Mouse (Mus musculus) MEL (cell line): Measurements from ENCODE around the gene Serp2. TPM values are rescaled to one million over a fixed set of nuclear protein-coding genes. Genes with fewer than 3 reads are reported as not detected.
A peak's percentile ranks its signal among the peaks of the same experiment; 100 is the strongest.

Source experiments
- DNase-seq: peaks from one replicate; pipeline ENCODE4 v3.0.0; 2011; ENCODE audit warnings: low read depth, low spot score
- H3K27ac ChIP-seq: 2 replicates; pipeline ENCODE4 v1.5.1; 2012; ENCODE audit warnings: low read depth, mild to moderate bottlenecking, control low read depth, low read length, moderate library complexity; ENCODE audit not compliant: control insufficient read depth
- H3K27me3 ChIP-seq, 2 experiments: fragments of 150-350 bp in 1 of 2; sonication (generic) in 1 of 2; 2 replicates each; pipeline ENCODE4 v1.6.1; 2012; ENCODE audit warnings: low read length in 2 of 2, mild to moderate bottlenecking in 2 of 2, improper control_type of control experiment in 1 of 2, moderate library complexity in 1 of 2; ENCODE audit not compliant: insufficient read depth in 2 of 2, control insufficient read depth in 1 of 2
- H3K36me3 ChIP-seq, 2 experiments: 2 replicates each; pipeline ENCODE4 v1.6.1; 2012 to 2014; ENCODE audit warnings: low read length in 2 of 2, improper control_type of control experiment in 1 of 2, inconsistent platforms in 1 of 2, mild to moderate bottlenecking in 1 of 2; ENCODE audit not compliant: insufficient read depth in 2 of 2, control insufficient read depth in 1 of 2
- H3K4me1 ChIP-seq, 2 experiments: fragments of 150-350 bp in 1 of 2; sonication (generic) in 1 of 2; 2 replicates each; pipeline ENCODE4 v1.6.1; 2012; ENCODE audit warnings: low read length in 2 of 2, improper control_type of control experiment in 1 of 2, mild to moderate bottlenecking in 1 of 2; ENCODE audit not compliant: insufficient read depth in 2 of 2, control insufficient read depth in 1 of 2
- H3K4me3 ChIP-seq, 2 experiments: fragments of 150-350 bp in 1 of 2; sonication (generic) in 1 of 2; 2 replicates each; pipeline ENCODE4 v1.5.1; 2012; ENCODE audit warnings: low read depth in 2 of 2, low read length in 2 of 2, mild to moderate bottlenecking in 2 of 2, moderate library complexity in 2 of 2, control low read depth in 1 of 2, improper control_type of control experiment in 1 of 2; ENCODE audit not compliant: control insufficient read depth in 1 of 2, insufficient read depth in 1 of 2
- H3K79me2 ChIP-seq: 2 replicates; pipeline ENCODE4 v1.6.1; 2012; ENCODE audit warnings: mild to moderate bottlenecking, low read length, moderate library complexity; ENCODE audit not compliant: control insufficient read depth, poor library complexity, insufficient read depth
- H3K9ac ChIP-seq: 2 replicates; pipeline ENCODE4 v1.6.1; 2012; ENCODE audit warnings: low read depth, mild to moderate bottlenecking, control low read depth, low read length, moderate library complexity; ENCODE audit not compliant: control insufficient read depth, poor library complexity, severe bottlenecking
- H3K9me3 ChIP-seq: fragments of 150-350 bp; sonication (generic); replicated peaks from 2 replicates; pipeline ENCODE4 v1.6.1; 2012; ENCODE audit warnings: mild to moderate bottlenecking, low read length, improper control_type of control experiment, moderate library complexity; ENCODE audit not compliant: insufficient read depth
- CHD1 ChIP-seq: IDR thresholded peaks from 2 replicates; pipeline ENCODE4 v1.6.1; 2012; ENCODE audit warnings: low read depth, mild to moderate bottlenecking, inconsistent platforms, low read length, improper control_type of control experiment
- CHD2 ChIP-seq: IDR thresholded peaks from 2 replicates; pipeline ENCODE4 v1.6.1; 2011; ENCODE audit warnings: low read length, improper control_type of control experiment
- CTCF ChIP-seq, 3 experiments: IDR thresholded peaks in 2 of 3; conservative IDR thresholded peaks in 1 of 3; 2 replicates each; pipeline ENCODE4 v1.5.1; 2011 to 2012; ENCODE audit warnings: low read length in 3 of 3, low read depth in 2 of 3, mild to moderate bottlenecking in 2 of 3, improper control_type of control experiment in 1 of 3, inconsistent platforms in 1 of 3, mixed read lengths in 1 of 3, moderate library complexity in 1 of 3; ENCODE audit not compliant: control insufficient read depth in 1 of 3, insufficient read depth in 1 of 3, poor library complexity in 1 of 3, severe bottlenecking in 1 of 3
- EP300 ChIP-seq, 2 experiments: IDR thresholded peaks; 2 replicates each; pipeline ENCODE4 v1.6.1; 2011; ENCODE audit warnings: improper control_type of control experiment in 2 of 2, low read length in 2 of 2, low read depth in 1 of 2, mild to moderate bottlenecking in 1 of 2
- ETS1 ChIP-seq: IDR thresholded peaks from 2 replicates; pipeline ENCODE4 v1.6.1; 2012; ENCODE audit warnings: low read depth, mild to moderate bottlenecking, inconsistent platforms, low read length, improper control_type of control experiment, moderate library complexity
- GATA1 ChIP-seq: IDR thresholded peaks from 2 replicates; pipeline ENCODE4 v1.6.1; 2011; ENCODE audit warnings: low read depth, low read length, improper control_type of control experiment
- HCFC1 ChIP-seq: IDR thresholded peaks from 2 replicates; pipeline ENCODE4 v1.6.1; 2012; ENCODE audit warnings: low read depth, mild to moderate bottlenecking, inconsistent platforms, low read length, improper control_type of control experiment, moderate library complexity
- JUND ChIP-seq: IDR thresholded peaks from 2 replicates; pipeline ENCODE4 v1.6.1; 2011; ENCODE audit warnings: low read depth, mild to moderate bottlenecking, improper control_type of control experiment, low read length
- KAT2A ChIP-seq: conservative IDR thresholded peaks from 2 replicates; pipeline ENCODE4 v1.6.1; 2012; ENCODE audit warnings: low read depth, low read length, improper control_type of control experiment, inconsistent platforms
- MAX ChIP-seq: IDR thresholded peaks from 2 replicates; pipeline ENCODE4 v1.6.1; 2011; ENCODE audit warnings: low read length, improper control_type of control experiment
- MAZ ChIP-seq: IDR thresholded peaks from 2 replicates; pipeline ENCODE4 v1.6.1; 2012; ENCODE audit warnings: low read depth, mild to moderate bottlenecking, inconsistent platforms, low read length, improper control_type of control experiment
- MXI1 ChIP-seq: IDR thresholded peaks from 2 replicates; pipeline ENCODE4 v1.6.1; 2011; ENCODE audit warnings: mild to moderate bottlenecking, low read depth, low read length, improper control_type of control experiment
- NELFE ChIP-seq: IDR thresholded peaks from 2 replicates; pipeline ENCODE4 v1.6.1; 2011; ENCODE audit warnings: low read depth, low read length, improper control_type of control experiment
- POLR2A ChIP-seq, 2 experiments: IDR thresholded peaks; 2 replicates each; pipeline ENCODE4 v1.6.1; 2011 to 2012; ENCODE audit warnings: low read length in 2 of 2, mild to moderate bottlenecking in 2 of 2, control low read depth in 1 of 2, improper control_type of control experiment in 1 of 2, low read depth in 1 of 2, moderate library complexity in 1 of 2; ENCODE audit not compliant: control insufficient read depth in 1 of 2, insufficient read depth in 1 of 2, poor library complexity in 1 of 2
- POLR2AphosphoS5 ChIP-seq: IDR thresholded peaks from 2 replicates; pipeline ENCODE4 v1.6.1; 2012; ENCODE audit warnings: low read depth, borderline replicate concordance, mild to moderate bottlenecking, inconsistent platforms, low read length, moderate library complexity, mixed read lengths
- RAD21 ChIP-seq: IDR thresholded peaks from 2 replicates; pipeline ENCODE4 v1.6.1; 2011; ENCODE audit warnings: mild to moderate bottlenecking, low read depth, low read length, improper control_type of control experiment
- RCOR1 ChIP-seq: IDR thresholded peaks from 2 replicates; pipeline ENCODE4 v1.6.1; 2012; ENCODE audit warnings: low read depth, mild to moderate bottlenecking, inconsistent platforms, low read length, improper control_type of control experiment
- SIN3A ChIP-seq: IDR thresholded peaks from 2 replicates; pipeline ENCODE4 v1.6.1; 2012; ENCODE audit warnings: low read length, improper control_type of control experiment, inconsistent platforms
- SMC3 ChIP-seq: IDR thresholded peaks from 2 replicates; pipeline ENCODE4 v1.6.1; 2011; ENCODE audit warnings: low read depth, low read length, improper control_type of control experiment
- TAL1 ChIP-seq: IDR thresholded peaks from 2 replicates; pipeline ENCODE4 v1.6.1; 2012; ENCODE audit warnings: mild to moderate bottlenecking, inconsistent platforms, low read length, moderate library complexity, mixed read lengths
- TBP ChIP-seq: IDR thresholded peaks from 2 replicates; pipeline ENCODE4 v1.8.0; 2011; ENCODE audit warnings: low read depth, low read length, improper control_type of control experiment
- TCF12 ChIP-seq: IDR thresholded peaks from 2 replicates; pipeline ENCODE4 v1.6.1; 2014; ENCODE audit warnings: low read depth, mild to moderate bottlenecking, inconsistent platforms, low read length, improper control_type of control experiment, moderate library complexity
- USF1 ChIP-seq: IDR thresholded peaks from 2 replicates; pipeline ENCODE4 v1.6.1; 2014; ENCODE audit warnings: low read depth, mild to moderate bottlenecking, inconsistent platforms, low read length, improper control_type of control experiment, moderate library complexity
- ZC3H11A ChIP-seq: IDR thresholded peaks from 2 replicates; pipeline ENCODE4 v1.6.1; 2012; ENCODE audit warnings: low read depth, mild to moderate bottlenecking, inconsistent platforms, low read length, improper control_type of control experiment
- ZKSCAN1 ChIP-seq: IDR thresholded peaks from 2 replicates; pipeline ENCODE4 v1.6.1; 2012; ENCODE audit warnings: low read depth, mild to moderate bottlenecking, inconsistent platforms, low read length, improper control_type of control experiment, moderate library complexity
- ZMIZ1 ChIP-seq: IDR thresholded peaks from 2 replicates; pipeline ENCODE4 v1.6.1; 2012; ENCODE audit warnings: low read depth, mild to moderate bottlenecking, inconsistent platforms, low read length, improper control_type of control experiment, moderate library complexity
- ZNF384 ChIP-seq: IDR thresholded peaks from 2 replicates; pipeline ENCODE4 v1.6.1; 2012; ENCODE audit warnings: low read depth, mild to moderate bottlenecking, inconsistent platforms, low read length, improper control_type of control experiment
- polyA plus RNA-seq, 2 experiments: library from polyadenylated mRNA; stranded (reverse) in 1 of 2; unstranded in 1 of 2; fragments of >175 nt in 1 of 2; fragments of >200 nt in 1 of 2; gene quantifications; 2 replicates each; pipeline versions ENCODE4 v1.2.1 to v1.2.4; 2012; ENCODE audit warnings: low replicate concordance in 2 of 2, low read depth in 1 of 2; ENCODE audit not compliant: insufficient read length in 2 of 2, insufficient read depth in 1 of 2, missing spikeins in 1 of 2
- total RNA-seq: library from RNA; depleted of rRNA; stranded (reverse); fragments of 300-350 nt; gene quantifications from 2 replicates; pipeline ENCODE4 v1.2.3, GENCODE M21; 2012

Serp2 gene
- total and polyA plus RNA-seq, 3 experiments, result 0.42 to 0.56 TPM; not detected in 1

- H3K27ac ChIP-seq, result no peak overlapping the region
- H3K4me1 ChIP-seq, result peaks cover 3 to 22% of the 10 kb centered on the region in 2 experiments
- no peaks in the 10 kb centered on the region for H3K9me3 ChIP-seq
- H3K4me3 ChIP-seq, result peak overlapping the region in 1 of 2 experiments; percentile 30; a peak in 1 of 4 replicates
- no peaks in the 10 kb centered on the region for H3K27me3 ChIP-seq
- TF ChIP-seq RAD21 (no peak), TAL1 (peak; percentile 60), ZMIZ1 (no peak), KAT2A (no peak), ZNF384 (no peak), MXI1 (no peak), ZKSCAN1 (no peak), ETS1 (peak; percentile 85), CTCF (IDR thresholded peaks at IDR 0.05 in 2 of 3, conservative IDR thresholded peaks at IDR 0.05 in 1 of 3; ENCODE audit: control insufficient read depth in 1 of 3, insufficient read depth in 1 of 3, low read depth in 2 of 3, low read length in 3 of 3, poor library complexity in 1 of 3, severe bottlenecking in 1 of 3) (no peak), HCFC1 (no peak), SMC3 (no peak), MAX (0 out of 2 replicates have a peak, but pooled peaks have one; percentile 30), RCOR1 (peak; percentile 60), POLR2A (IDR thresholded peaks at IDR 0.05; ENCODE audit: control insufficient read depth in 1 of 2, insufficient read depth in 1 of 2, low read depth in 1 of 2, low read length in 2 of 2, poor library complexity in 1 of 2) (no peak), SIN3A (0 out of 2 replicates have a peak, but pooled peaks have one; percentile 31), JUND (peak; percentile 93), GATA1 (peak; percentile 88), TCF12 (peak; percentile 45), ZC3H11A (no peak), CHD2 (no peak), NELFE (no peak), POLR2AphosphoS5 (no peak), USF1 (no peak), MAZ (no peak), TBP (peak; percentile 44; the same call in 1 of the 2 replicates), CHD1 (no peak), EP300 (IDR thresholded peaks at IDR 0.05; ENCODE audit: low read depth in 1 of 2, low read length in 2 of 2) (peak; percentile 84 to 89)
- no peaks in the 10 kb centered on the region for H3K79me2 ChIP-seq
- H3K9ac ChIP-seq, result no peak overlapping the region
- peak; percentile 83 for DNase-seq
- H3K36me3 ChIP-seq, result peaks cover 0 to 13% of the 10 kb centered on the region in 2 experiments; a peak in 2 of 4 replicates
These were observed 36.1 kb downstream of the Serp2 start for GRCm38 (mm10) chr14:76520606-76521005.
